In the genomic region with DNA sequence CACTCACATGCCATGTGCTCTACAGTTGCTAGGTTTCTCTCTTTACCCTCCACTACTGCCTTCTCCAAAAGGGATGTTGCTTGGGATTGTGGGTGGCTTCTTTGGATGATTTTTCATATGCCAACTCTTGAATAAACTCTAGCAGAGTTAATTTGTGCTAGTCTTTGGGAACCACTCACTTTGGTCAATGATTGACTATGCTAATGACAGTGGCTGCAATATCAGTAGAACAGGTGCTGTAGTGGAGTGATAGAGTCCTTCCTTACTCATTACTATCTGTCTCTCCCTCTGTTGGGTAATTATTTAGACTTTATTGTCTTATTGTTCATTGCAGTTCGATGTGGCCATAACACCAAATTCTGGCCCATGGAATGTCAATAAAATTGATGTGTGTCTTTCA, we compare ENCODE assay signal across 25 mouse cellular contexts.
DNase-seq lines count a peak whose midpoint lies in the region; ATAC-seq and TF ChIP-seq lines count a peak whose summit lies in the region.
"Had no signal": no experiment of that assay in that cellular context is flagged by ENCODE, and none has a peak within 500 bp of the region (broad histone marks: within the 10 kb centered on the region; RNA-seq: fewer than 3 reads in every experiment).

No protein-coding gene starts in this region.

- H3K4me3 ChIP-seq in liver, adult 2 months (ENCODE audit: insufficient read depth, low read depth, low read length) = no peak overlapping the region
- H3K4me3 ChIP-seq in liver, postnatal 0 days (ENCODE audit: low read depth, low read length) = no peak overlapping the region
- no peak overlapping the region for H3K4me3 ChIP-seq in intestine, postnatal 0 days (ENCODE audit: low read depth, low read length)
- H3K4me3 ChIP-seq: embryonic facial prominence, embryonic 10.5 days; embryonic facial prominence, embryonic 12.5 days; forebrain, embryonic 13.5 days had no signal

- H3K4me2 ChIP-seq in liver, postnatal 0 days (ENCODE audit: low read depth, low read length) = no peak overlapping the region
- H3K4me2 ChIP-seq in intestine, postnatal 0 days (replicated peaks; ENCODE audit: low read depth) = no peak overlapping the region
- H3K4me2 ChIP-seq: embryonic facial prominence, embryonic 12.5 days; forebrain, embryonic 13.5 days had no signal

- no peak for TF ChIP-seq CTCF in liver, adult 2 months (IDR thresholded peaks at IDR 0.05; ENCODE audit: low read depth, low read length)
- no peak for TF ChIP-seq CTCF in liver, postnatal 0 days (IDR thresholded peaks at IDR 0.05; ENCODE audit: low read depth)
- TF ChIP-seq CTCF in intestine, postnatal 0 days (IDR thresholded peaks at IDR 0.05; ENCODE audit: low read depth) = no peak

- no peaks in the 10 kb centered on the region for H3K9me3 ChIP-seq in liver, postnatal 0 days (ENCODE audit: low read length)
- H3K9me3 ChIP-seq in intestine, postnatal 0 days (ENCODE audit: control insufficient read depth) = no peaks in the 10 kb centered on the region
- H3K9me3 ChIP-seq: embryonic facial prominence, embryonic 10.5 days; embryonic facial prominence, embryonic 12.5 days; forebrain, embryonic 13.5 days had no signal

- DNase-seq in kidney, adult 11 months = peak; percentile 13
- no peak for DNase-seq in kidney, postnatal 25 days
- DNase-seq in kidney, adult 9 months = peak; percentile 73
- no peak for DNase-seq in kidney, postnatal 4 days
- DNase-seq in liver, adult 2 months (ENCODE audit: extremely low read depth, low read depth, low spot score) = peak; percentile 46
- no peak for DNase-seq in liver, postnatal 0 days
- DNase-seq in frontal cortex, postnatal 36 days (ENCODE audit: low spot score in 2 of 2) = no peak
- DNase-seq: adrenal gland, adult 8-10 months; adrenal gland, postnatal 14 days; adrenal gland, postnatal 36 days; B cell, adult 2 months; cerebellum, adult 11-12 months; cerebellum, adult 2 months; cerebellum, adult 9-10 months; cerebellum, postnatal 10 days; cerebellum, postnatal 25 days had no signal

- H3K79me2 ChIP-seq in liver, adult 2 months (ENCODE audit: control insufficient read depth, insufficient read depth, low read length) = no peaks in the 10 kb centered on the region

- ATAC-seq in liver, postnatal 0 days = no peak
- ATAC-seq in intestine, postnatal 0 days = peak; percentile 67; the same call in 1 of the 2 replicates
- ATAC-seq: activated CD4-positive, CD25-positive, alpha-beta regulatory T cell, adult 4 months; CD4-positive, CD25-positive, alpha-beta regulatory T cell, adult 4 months; forebrain, embryonic 13.5 days; Patski had no signal

- WGBS in liver, adult 2 months = 39% methylated on average over 1 of the region's 1 CpGs
- 82% methylated on average over 1 of the region's 1 CpGs for WGBS in liver, postnatal 0 days (ENCODE audit: insufficient replicate concordance)
- WGBS in intestine, postnatal 0 days = 38% methylated on average over 1 of the region's 1 CpGs

- H3K27ac ChIP-seq in liver, adult 2 months (replicated peaks; ENCODE audit: insufficient read depth, low read depth, low read length) = no peak overlapping the region
- no peak overlapping the region for H3K27ac ChIP-seq in liver, postnatal 0 days (ENCODE audit: low read depth)
- no peak overlapping the region for H3K27ac ChIP-seq in intestine, postnatal 0 days (ENCODE audit: low read depth, low read length)
- H3K27ac ChIP-seq: embryonic facial prominence, embryonic 10.5 days; embryonic facial prominence, embryonic 12.5 days; forebrain, embryonic 13.5 days had no signal

- no peak for TF ChIP-seq EP300 in liver, postnatal 0 days (IDR thresholded peaks at IDR 0.05; ENCODE audit: low read depth)

- 0 out of 2 replicates have a peak, but pooled peaks cover 2% of the 10 kb centered on the region for H3K4me1 ChIP-seq in liver, adult 2 months (ENCODE audit: control insufficient read depth, insufficient read depth, low read length)
- no peaks in the 10 kb centered on the region for H3K4me1 ChIP-seq in liver, postnatal 0 days (ENCODE audit: insufficient read depth)
- H3K4me1 ChIP-seq in intestine, postnatal 0 days (replicated peaks; ENCODE audit: control insufficient read depth, insufficient read depth, low read length) = no peaks in the 10 kb centered on the region
- H3K4me1 ChIP-seq: embryonic facial prominence, embryonic 10.5 days; embryonic facial prominence, embryonic 12.5 days; forebrain, embryonic 13.5 days had no signal

- TF ChIP-seq POLR2A in liver, adult 2 months (IDR thresholded peaks at IDR 0.05; ENCODE audit: extremely low read depth, insufficient read depth, low read length) = no peak

- no peaks in the 10 kb centered on the region for H3K36me3 ChIP-seq in liver, adult 2 months (ENCODE audit: control insufficient read depth, insufficient read depth, low read length)
- H3K36me3 ChIP-seq in liver, postnatal 0 days (replicated peaks; ENCODE audit: insufficient read depth, low read length) = no peaks in the 10 kb centered on the region
- no peaks in the 10 kb centered on the region for H3K36me3 ChIP-seq in intestine, postnatal 0 days (ENCODE audit: control insufficient read depth, insufficient read depth)
- H3K36me3 ChIP-seq: embryonic facial prominence, embryonic 10.5 days; embryonic facial prominence, embryonic 12.5 days; G1E had no signal

- no peak overlapping the region for H3K9ac ChIP-seq in liver, adult 2 months (ENCODE audit: low read depth, low read length)
- H3K9ac ChIP-seq in liver, postnatal 0 days (replicated peaks) = no peak overlapping the region
- no peak overlapping the region for H3K9ac ChIP-seq in intestine, postnatal 0 days (ENCODE audit: low read depth, low read length)
- H3K9ac ChIP-seq: embryonic facial prominence, embryonic 12.5 days; forebrain, embryonic 13.5 days had no signal

- H3K27me3 ChIP-seq in liver, adult 2 months (ENCODE audit: control insufficient read depth, insufficient read depth, low read length) = no peaks in the 10 kb centered on the region
- H3K27me3 ChIP-seq in liver, postnatal 0 days (ENCODE audit: insufficient read depth, low read length) = no peaks in the 10 kb centered on the region
- H3K27me3 ChIP-seq in intestine, postnatal 0 days (replicated peaks; ENCODE audit: control insufficient read depth, insufficient read depth, low read length) = no peaks in the 10 kb centered on the region
- H3K27me3 ChIP-seq: CH12.LX; embryonic facial prominence, embryonic 12.5 days; forebrain, embryonic 13.5 days had no signal

Comparison
In these comparisons a context has a peak if more than half of its experiments do, and no peak if none do; other contexts are left out.
1. DNase-seq: peak in kidney, adult 11 months (single experiment), kidney, adult 9 months (single experiment) and liver, adult 2 months (single experiment); none in kidney, postnatal 25 days (0 of 2), kidney, postnatal 4 days (0 of 2), liver, postnatal 0 days (single experiment) and frontal cortex, postnatal 36 days (0 of 2).